Mouse (Mus musculus): Measurements from ENCODE around the gene Kank1.

GRCm38 (mm10) chr19:25273179-25273578 is 36.4 kb downstream of the Kank1 start:
- TF ChIP-seq CTCF (IDR thresholded peaks at IDR 0.05; ENCODE audit: low read depth, low read length) (no peak), POLR2A (IDR thresholded peaks at IDR 0.05; ENCODE audit: borderline replicate concordance, low read depth, low read length) (no peak)

Data from bone marrow macrophage, adult 2 months (primary cell).